Mouse (Mus musculus): Measurements from ENCODE around the gene Gm28230. TPM values are rescaled to one million over a fixed set of nuclear protein-coding genes. Genes with fewer than 3 reads are reported as not detected.

The Gm28230 gene
- total and polyA plus RNA-seq, 2 experiments from 2014 or later = not detected

DNA sequence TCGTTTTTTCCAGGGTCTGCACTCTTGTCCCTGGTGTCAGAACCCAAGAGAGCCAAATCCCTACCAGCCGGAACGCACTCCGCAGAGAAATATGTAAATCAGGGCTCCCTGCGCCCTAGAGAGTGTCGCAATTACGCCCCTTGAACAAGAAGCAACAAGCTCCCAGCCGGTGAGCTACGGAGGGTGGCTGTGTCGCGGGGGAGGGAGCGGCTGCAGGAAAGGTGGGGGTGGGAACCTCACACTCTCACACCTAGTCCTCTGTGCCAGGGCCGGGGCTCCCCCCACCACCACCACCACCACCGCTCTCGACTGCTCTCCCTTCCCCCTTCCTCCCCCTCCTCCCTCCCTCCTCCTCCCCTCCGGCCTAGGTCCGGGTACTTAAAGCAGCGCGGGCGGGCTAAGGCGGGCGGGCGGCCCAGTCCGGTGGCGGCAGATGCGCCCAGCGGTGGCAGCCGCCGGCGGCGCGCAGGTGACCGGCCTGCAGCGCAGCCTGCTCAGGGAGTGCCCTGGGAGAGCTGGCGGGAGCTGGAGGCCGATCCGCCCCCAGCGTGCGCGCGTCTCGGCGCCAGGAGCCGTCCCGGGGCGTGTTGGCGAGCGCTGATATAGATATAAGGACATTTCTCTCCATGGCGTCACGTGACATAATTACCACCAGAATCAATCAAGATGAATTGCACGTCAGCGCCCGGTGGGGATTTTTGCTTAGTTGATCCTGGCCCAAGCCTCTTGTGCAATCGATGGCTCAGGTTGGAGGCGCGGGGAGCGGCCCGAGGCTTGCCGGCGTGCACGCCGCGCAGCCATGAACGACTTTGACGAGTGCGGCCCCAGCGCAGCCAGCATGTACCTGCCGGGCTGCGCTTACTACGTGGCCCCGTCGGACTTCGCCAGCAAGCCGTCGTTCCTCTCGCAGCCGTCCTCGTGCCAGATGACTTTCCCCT is 44.7 kb upstream of the Gm28230 start:
- Histone ChIP-seq H3K27ac (ENCODE audit: low read depth, low read length) (no peak overlapping the region), H3K9ac (replicated peaks; ENCODE audit: low read length, poor library complexity, severe bottlenecking) (no peak overlapping the region), H3K9me3 (ENCODE audit: low read length) (no peaks in the 10 kb centered on the region), H3K4me2 (ENCODE audit: low read depth, low read length, poor library complexity, severe bottlenecking) (peak overlapping the region; percentile 2; the same call in 1 of the 2 replicates), H3K4me1 (ENCODE audit: insufficient read depth, low read length) (no peaks in the 10 kb centered on the region), H3K27me3 (ENCODE audit: insufficient read depth, low read length) (peaks cover 98% of the 10 kb centered on the region), H3K36me3 (ENCODE audit: insufficient read depth, low read length) (no peaks in the 10 kb centered on the region), H3K4me3 (ENCODE audit: low read depth, low read length) (peak overlapping the region; percentile 3; the same call in 1 of the 2 replicates)
- under 1% methylated on average over 74 of the region's 78 CpGs for WGBS
- DNase-seq (ENCODE audit: low spot score) (no peak), ATAC-seq (ENCODE audit: low FRiP score) (no peak)
- no peak for TF ChIP-seq CTCF (IDR thresholded peaks at IDR 0.05)

DNA sequence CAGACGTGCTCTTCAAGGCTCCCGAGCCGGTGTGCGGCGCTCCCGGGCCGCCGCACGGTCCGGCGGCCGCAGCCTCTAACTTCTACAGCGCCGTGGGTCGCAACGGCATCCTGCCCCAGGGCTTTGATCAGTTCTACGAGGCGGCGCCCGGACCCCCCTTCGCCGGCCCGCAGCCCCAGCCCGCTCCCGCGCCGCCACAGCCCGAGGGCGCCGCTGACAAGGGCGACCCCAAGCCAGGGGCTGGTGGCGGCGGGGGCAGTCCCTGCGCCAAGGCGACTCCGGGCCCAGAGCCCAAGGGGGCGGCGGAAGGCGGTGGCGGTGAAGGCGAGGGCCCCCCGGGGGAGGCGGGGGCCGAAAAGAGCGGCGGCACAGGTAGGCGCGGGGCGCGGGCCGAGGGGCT is 43.7 kb upstream of the Gm28230 start:
- Histone ChIP-seq H3K27ac (ENCODE audit: low read depth, low read length) (no peak overlapping the region), H3K4me2 (ENCODE audit: low read depth, low read length, poor library complexity, severe bottlenecking) (peak overlapping the region; percentile 2; the same call in 1 of the 2 replicates), H3K9ac (replicated peaks; ENCODE audit: low read length, poor library complexity, severe bottlenecking) (no peak overlapping the region), H3K36me3 (ENCODE audit: insufficient read depth, low read length) (no peaks in the 10 kb centered on the region), H3K4me3 (ENCODE audit: low read depth, low read length) (peak overlapping the region; percentile 3; the same call in 1 of the 2 replicates), H3K4me1 (ENCODE audit: insufficient read depth, low read length) (no peaks in the 10 kb centered on the region), H3K9me3 (ENCODE audit: low read length) (no peaks in the 10 kb centered on the region), H3K27me3 (ENCODE audit: insufficient read depth, low read length) (peaks cover 98% of the 10 kb centered on the region)
- no peak for TF ChIP-seq CTCF (IDR thresholded peaks at IDR 0.05)
- ATAC-seq (ENCODE audit: low FRiP score) (no peak), DNase-seq (ENCODE audit: low spot score) (no peak)
- 1% methylated on average over 26 of the region's 51 CpGs for WGBS

DNA sequence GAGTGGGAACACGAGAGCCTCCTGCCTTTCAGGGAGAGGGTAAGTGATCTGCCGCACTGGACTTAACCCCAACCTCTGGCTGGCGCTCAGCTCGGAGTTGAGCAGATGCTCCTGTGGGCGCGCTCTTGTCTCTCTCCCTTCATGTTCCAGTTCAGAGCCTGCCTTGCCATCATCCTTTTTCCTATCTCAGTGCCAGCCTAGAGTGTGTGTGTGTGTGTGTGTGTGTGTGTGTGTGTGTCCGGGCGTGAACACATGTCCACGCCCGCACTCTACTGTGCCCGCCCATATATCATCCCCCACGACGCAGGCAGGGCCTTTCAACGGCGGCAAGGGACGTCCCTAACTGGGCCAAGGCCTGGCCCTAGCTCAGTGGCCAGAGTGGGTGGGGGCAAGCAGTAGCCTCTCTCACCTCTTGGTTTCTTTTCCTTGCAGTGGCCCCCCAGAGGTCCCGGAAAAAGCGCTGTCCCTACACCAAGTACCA is 43.0 kb upstream of the Gm28230 start:
- H3K9ac ChIP-seq (replicated peaks; ENCODE audit: low read length, poor library complexity, severe bottlenecking) = no peak overlapping the region
- no peaks in the 10 kb centered on the region for H3K36me3 ChIP-seq (ENCODE audit: insufficient read depth, low read length)
- H3K27ac ChIP-seq (ENCODE audit: low read depth, low read length) = no peak overlapping the region
- WGBS = 2% methylated on average over 18 of the region's 18 CpGs
- H3K4me2 ChIP-seq (ENCODE audit: low read depth, low read length, poor library complexity, severe bottlenecking) = no peak overlapping the region
- H3K9me3 ChIP-seq (ENCODE audit: low read length) = no peaks in the 10 kb centered on the region
- ATAC-seq (ENCODE audit: low FRiP score) (no peak), DNase-seq (ENCODE audit: low spot score) (no peak)
- peaks cover 98% of the 10 kb centered on the region for H3K27me3 ChIP-seq (ENCODE audit: insufficient read depth, low read length)
- no peaks in the 10 kb centered on the region for H3K4me1 ChIP-seq (ENCODE audit: insufficient read depth, low read length)
- no peak overlapping the region for H3K4me3 ChIP-seq (ENCODE audit: low read depth, low read length)
- no peak for TF ChIP-seq CTCF (IDR thresholded peaks at IDR 0.05)

DNA sequence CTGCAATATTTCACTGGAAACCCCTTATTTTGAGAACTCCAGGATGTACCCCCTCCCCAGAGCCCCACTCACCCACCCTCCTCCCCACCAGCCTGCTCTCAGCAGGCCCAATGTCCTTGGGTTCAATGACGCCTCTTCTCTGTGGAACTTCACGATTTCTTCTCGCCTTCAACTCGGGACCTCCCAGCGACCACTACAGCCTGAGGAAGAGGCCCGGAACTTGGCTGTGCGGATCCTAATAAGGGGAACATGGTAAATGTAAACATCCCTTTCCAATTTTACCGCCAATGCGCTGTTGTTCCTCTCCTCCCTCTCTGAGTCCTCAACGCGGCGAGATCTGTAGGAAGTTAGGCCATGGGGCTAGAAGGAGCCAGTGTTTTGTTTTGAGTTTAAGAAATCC is 42.4 kb upstream of the Gm28230 start:
- Histone ChIP-seq H3K9ac (replicated peaks; ENCODE audit: low read length, poor library complexity, severe bottlenecking) (no peak overlapping the region), H3K36me3 (ENCODE audit: insufficient read depth, low read length) (no peaks in the 10 kb centered on the region), H3K9me3 (ENCODE audit: low read length) (no peaks in the 10 kb centered on the region), H3K4me2 (ENCODE audit: low read depth, low read length, poor library complexity, severe bottlenecking) (no peak overlapping the region), H3K27me3 (ENCODE audit: insufficient read depth, low read length) (peaks cover 98% of the 10 kb centered on the region), H3K27ac (ENCODE audit: low read depth, low read length) (no peak overlapping the region), H3K4me1 (ENCODE audit: insufficient read depth, low read length) (no peaks in the 10 kb centered on the region), H3K4me3 (ENCODE audit: low read depth, low read length) (no peak overlapping the region)
- 1% methylated on average over 12 of the region's 12 CpGs for WGBS
- TF ChIP-seq CTCF (IDR thresholded peaks at IDR 0.05) = no peak
- no peak for DNase-seq (ENCODE audit: low spot score)
- ATAC-seq (ENCODE audit: low FRiP score) = no peak

DNA sequence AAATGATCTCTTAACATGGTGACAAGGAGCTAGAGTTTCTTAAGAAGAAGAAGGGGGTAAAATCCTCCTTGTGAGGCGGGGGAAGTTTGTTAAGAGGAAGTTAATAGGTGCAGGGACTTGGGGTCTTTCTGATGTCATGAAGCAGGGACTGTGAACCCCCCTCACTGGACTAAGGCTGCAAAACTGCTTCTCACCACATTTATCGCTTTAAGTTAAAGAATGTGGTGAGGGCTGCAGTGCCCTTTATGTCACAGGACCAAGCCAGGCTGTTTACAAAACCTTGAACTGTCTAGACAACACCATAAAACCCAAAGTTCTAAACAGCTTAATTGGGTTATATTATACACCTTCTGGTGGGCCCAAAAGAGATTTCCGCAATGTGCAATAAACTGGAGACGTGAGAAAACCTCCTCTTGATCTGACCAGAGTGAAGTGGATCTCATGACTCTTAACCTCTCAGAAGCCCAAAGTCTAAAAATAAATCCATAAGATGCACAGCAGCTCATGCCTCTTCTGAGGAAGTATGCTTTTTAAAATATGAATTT is 41.4 kb upstream of the Gm28230 start:
- peaks cover 97% of the 10 kb centered on the region for H3K27me3 ChIP-seq (ENCODE audit: insufficient read depth, low read length)
- WGBS = 15% methylated on average over 4 of the region's 4 CpGs
- DNase-seq (ENCODE audit: low spot score) = no peak
- H3K4me3 ChIP-seq (ENCODE audit: low read depth, low read length) = no peak overlapping the region
- no peak for TF ChIP-seq CTCF (IDR thresholded peaks at IDR 0.05)
- no peaks in the 10 kb centered on the region for H3K4me1 ChIP-seq (ENCODE audit: insufficient read depth, low read length)
- no peaks in the 10 kb centered on the region for H3K36me3 ChIP-seq (ENCODE audit: insufficient read depth, low read length)
- H3K4me2 ChIP-seq (ENCODE audit: low read depth, low read length, poor library complexity, severe bottlenecking) = no peak overlapping the region
- no peak overlapping the region for H3K27ac ChIP-seq (ENCODE audit: low read depth, low read length)
- H3K9ac ChIP-seq (replicated peaks; ENCODE audit: low read length, poor library complexity, severe bottlenecking) = no peak overlapping the region
- no peak for ATAC-seq (ENCODE audit: low FRiP score)
- H3K9me3 ChIP-seq (ENCODE audit: low read length) = no peaks in the 10 kb centered on the region
